Comparison of ENCODE assay signal across 14 mouse cellular contexts in the genomic region with DNA sequence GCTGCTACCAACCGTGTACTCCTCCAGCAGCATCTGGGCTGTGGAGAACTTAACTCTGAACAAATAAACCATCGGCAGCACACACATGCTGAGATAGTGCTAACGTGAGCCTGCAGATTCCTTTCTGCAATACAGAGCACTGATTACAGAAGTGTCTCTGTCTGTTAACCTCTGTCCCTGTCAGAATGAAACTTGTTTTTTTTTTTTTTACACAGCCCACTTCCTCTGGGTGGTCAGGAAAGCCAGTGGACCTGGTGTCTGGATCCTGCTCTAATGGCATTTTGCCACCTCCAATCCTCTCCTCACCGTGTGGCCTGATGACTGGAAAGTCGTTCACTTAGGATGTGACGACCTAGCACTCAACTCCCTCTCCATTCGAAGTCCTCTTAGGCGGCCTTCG.
"Had no signal": no experiment of that assay in that cellular context is flagged by ENCODE, and none has a peak within 500 bp of the region (broad histone marks: within the 10 kb centered on the region; RNA-seq: fewer than 3 reads in every experiment).

No protein-coding gene starts in this region.

- H3K9ac ChIP-seq: liver, embryonic 15.5 days; liver, postnatal 0 days; lung, embryonic 14.5 days; midbrain, embryonic 12.5 days; midbrain, embryonic 15.5 days; neural tube, embryonic 12.5 days; stomach, embryonic 15.5 days had no signal

- H3K9me3 ChIP-seq: liver, embryonic 15.5 days; midbrain, embryonic 15.5 days; neural tube, embryonic 12.5 days; stomach, embryonic 15.5 days had no signal

- H3K4me1 ChIP-seq: liver, embryonic 15.5 days; midbrain, embryonic 12.5 days; midbrain, embryonic 15.5 days; neural tube, embryonic 12.5 days; stomach, embryonic 15.5 days had no signal

- H3K36me3 ChIP-seq: liver, embryonic 15.5 days; midbrain, embryonic 12.5 days; midbrain, embryonic 15.5 days; neural tube, embryonic 12.5 days; stomach, embryonic 15.5 days had no signal

- H3K4me3 ChIP-seq: liver, embryonic 15.5 days; megakaryocyte, embryonic 14.5 days; midbrain, embryonic 12.5 days; midbrain, embryonic 15.5 days; neural tube, embryonic 12.5 days; stomach, embryonic 15.5 days had no signal

- H3K27me3 ChIP-seq: liver, embryonic 15.5 days; midbrain, embryonic 12.5 days; midbrain, embryonic 15.5 days; neural tube, embryonic 12.5 days; stomach, embryonic 15.5 days had no signal

- ATAC-seq: liver, postnatal 0 days; midbrain, embryonic 15.5 days had no signal

- H3K4me2 ChIP-seq: liver, embryonic 15.5 days; lung, embryonic 14.5 days; midbrain, embryonic 12.5 days; midbrain, embryonic 15.5 days; neural tube, embryonic 12.5 days; stomach, embryonic 15.5 days had no signal

- DNase-seq: liver, postnatal 0 days; lung, embryonic 14.5 days; lung, postnatal 10 days; lung, postnatal 4 days; right cerebral cortex, postnatal 14 days; thymus, postnatal 14 days; thymus, postnatal 36 days had no signal

- H3K27ac ChIP-seq: liver, embryonic 15.5 days; midbrain, embryonic 12.5 days; midbrain, embryonic 15.5 days; neural tube, embryonic 12.5 days; stomach, embryonic 15.5 days; stomach, postnatal 0 days had no signal
